Mouse (Mus musculus) hindbrain, embryonic 10.5 days (tissue): ENCODE measurements around the gene Clptm1l. TPM values are rescaled to one million over a fixed set of nuclear protein-coding genes. Genes with fewer than 3 reads are reported as not detected.
A peak's percentile ranks its signal among the peaks of the same experiment; 100 is the strongest.

ENCODE experiments used
- DNase-seq: peaks from one replicate; pipeline ENCODE4 v3.0.0-alpha.2; 2017; ENCODE audit warnings: low spot score
- H3K27ac ChIP-seq: fragments of 300-500 bp; sonication (generic); 2 replicates; pipeline ENCODE4 v1.5.1; 2016; ENCODE audit warnings: mild to moderate bottlenecking, moderate library complexity
- H3K27me3 ChIP-seq: fragments of 300-500 bp; sonication (generic); 2 replicates; pipeline ENCODE4 v1.6.1; 2016; ENCODE audit warnings: mild to moderate bottlenecking; ENCODE audit not compliant: poor library complexity, insufficient read depth, severe bottlenecking
- H3K36me3 ChIP-seq: fragments of 300-500 bp; sonication (generic); 2 replicates; pipeline ENCODE4 v1.6.1; 2016; ENCODE audit warnings: mild to moderate bottlenecking, moderate library complexity
- H3K4me1 ChIP-seq: fragments of 300-500 bp; sonication (generic); replicated peaks from 2 replicates; pipeline ENCODE4 v1.6.1; 2016; ENCODE audit warnings: mild to moderate bottlenecking
- H3K4me3 ChIP-seq: fragments of 300-500 bp; sonication (generic); 2 replicates; pipeline ENCODE4 v1.5.1; 2016; ENCODE audit warnings: mild to moderate bottlenecking, moderate library complexity
- H3K9me3 ChIP-seq: fragments of 300-500 bp; sonication (generic); 2 replicates; pipeline ENCODE4 v1.6.1; 2016; ENCODE audit warnings: mild to moderate bottlenecking, moderate library complexity
- WGBS: fragments of 180-500 bp; shearing (Covaris S2); methylation state at CpG from one replicate; pipeline ENCODE4 v1.1.7; 2016; 5-methylcytosine and 5-hydroxymethylcytosine counted together
- polyA plus RNA-seq: library from polyadenylated mRNA; unstranded; fragments of >200 nt; fragmentation: Nextera tagmentation; extraction: Ambion mirVana; gene quantifications from 2 replicates; pipeline ENCODE4 v1.2.1, GENCODE M21; 2016

Clptm1l gene
- polyA plus RNA-seq: 106 and 107 TPM in 2 replicates

DNA sequence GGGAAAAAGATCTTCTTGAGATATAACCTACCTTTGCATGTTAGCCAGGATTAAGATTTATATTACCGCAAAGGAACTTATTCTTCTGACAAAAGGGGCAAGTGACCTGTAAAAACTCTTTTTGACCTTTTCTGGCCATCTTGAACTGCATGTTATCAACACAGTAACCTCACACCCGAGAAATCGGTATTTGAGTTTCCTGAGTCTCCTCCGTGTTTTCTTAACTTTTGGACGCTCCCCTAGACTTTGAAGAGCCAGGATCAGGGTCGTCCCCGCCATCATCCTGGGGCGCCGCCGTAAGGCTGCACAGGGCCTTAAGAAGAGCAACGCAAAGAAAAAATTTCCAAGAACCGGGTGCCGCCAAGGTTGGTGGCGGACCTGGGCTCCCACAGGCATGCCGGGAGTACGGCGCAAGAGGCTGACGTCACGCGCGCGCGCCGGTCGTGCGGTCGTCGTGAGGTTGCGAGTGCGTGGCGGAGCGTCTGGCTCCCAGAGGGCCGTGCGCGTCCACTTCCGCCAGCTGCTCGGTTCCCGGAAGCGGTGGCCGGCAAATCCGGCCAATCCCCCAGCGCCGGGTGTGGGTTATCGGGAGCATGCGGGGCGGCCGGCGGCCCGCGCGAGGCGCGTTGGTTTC, at the start of gene Clptm1l:
Gene Clptm1l (plus strand): TSS at position 485 of the 634 bp plus-strand sequence.
- no peaks in the 10 kb centered on the region for H3K27me3 ChIP-seq
- peak; percentile 95 for DNase-seq
- peak within 1 kb of the TSS; percentile 89 for H3K27ac ChIP-seq
- H3K36me3 ChIP-seq: peaks cover 27% of the 10 kb centered on the region
- peaks cover 19% of the 10 kb centered on the region for H3K4me1 ChIP-seq
- no peaks in the 10 kb centered on the region for H3K9me3 ChIP-seq
- H3K4me3 ChIP-seq: peak within 1 kb of the TSS; percentile 72
- under 1% methylated on average over 53 of the region's 53 CpGs for WGBS

DNA sequence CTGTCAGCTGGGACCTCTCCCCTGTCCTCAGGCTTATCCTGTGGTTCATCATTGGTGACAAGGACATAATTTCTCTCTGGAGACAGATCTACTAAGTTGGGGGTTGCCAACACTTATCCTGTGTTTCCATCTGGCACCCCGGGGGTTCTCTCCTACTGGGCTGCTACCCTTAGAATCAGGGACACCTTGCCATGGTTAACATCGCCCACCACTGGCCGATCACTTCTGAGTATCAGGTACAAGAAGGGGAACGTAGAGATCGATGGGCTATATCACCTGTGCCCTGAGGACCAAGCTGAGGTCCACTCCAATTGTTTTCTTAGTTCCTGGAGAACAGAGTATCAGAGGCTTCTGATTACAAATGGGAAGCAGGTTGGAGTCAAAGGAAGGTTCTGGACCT, 39.6 kb upstream of the Clptm1l start:
- no peaks in the 10 kb centered on the region for H3K9me3 ChIP-seq
- H3K36me3 ChIP-seq: no peaks in the 10 kb centered on the region
- H3K4me3 ChIP-seq: no peak overlapping the region
- H3K4me1 ChIP-seq: no peaks in the 10 kb centered on the region
- no peaks in the 10 kb centered on the region for H3K27me3 ChIP-seq
- DNase-seq: no peak
- 86% methylated on average over 5 of the region's 5 CpGs for WGBS
- no peak overlapping the region for H3K27ac ChIP-seq

DNA sequence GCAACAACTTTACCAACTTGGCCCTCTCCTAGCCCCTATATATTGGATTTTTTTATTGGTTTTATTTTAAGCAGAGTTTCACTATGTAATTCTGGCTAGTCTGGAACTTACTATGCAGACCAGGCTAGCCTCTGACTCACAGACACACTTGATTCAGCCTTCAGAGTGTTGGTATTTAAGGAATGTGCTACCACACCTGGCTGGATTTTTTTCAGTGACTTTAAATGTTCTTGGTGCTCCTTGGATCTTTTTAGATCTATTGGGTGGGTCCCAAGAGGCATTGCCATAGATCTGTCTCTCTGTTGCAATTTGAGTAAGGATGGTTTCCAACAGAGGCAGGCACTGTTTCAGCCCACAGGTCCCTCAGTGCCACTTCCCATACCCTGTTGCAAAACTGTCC, 28.8 kb upstream of the Clptm1l start:
- no peaks in the 10 kb centered on the region for H3K36me3 ChIP-seq
- H3K4me1 ChIP-seq: no peaks in the 10 kb centered on the region
- no peak overlapping the region for H3K27ac ChIP-seq
- DNase-seq: no peak
- H3K27me3 ChIP-seq: no peaks in the 10 kb centered on the region
- H3K9me3 ChIP-seq: no peaks in the 10 kb centered on the region
- no peak overlapping the region for H3K4me3 ChIP-seq

DNA sequence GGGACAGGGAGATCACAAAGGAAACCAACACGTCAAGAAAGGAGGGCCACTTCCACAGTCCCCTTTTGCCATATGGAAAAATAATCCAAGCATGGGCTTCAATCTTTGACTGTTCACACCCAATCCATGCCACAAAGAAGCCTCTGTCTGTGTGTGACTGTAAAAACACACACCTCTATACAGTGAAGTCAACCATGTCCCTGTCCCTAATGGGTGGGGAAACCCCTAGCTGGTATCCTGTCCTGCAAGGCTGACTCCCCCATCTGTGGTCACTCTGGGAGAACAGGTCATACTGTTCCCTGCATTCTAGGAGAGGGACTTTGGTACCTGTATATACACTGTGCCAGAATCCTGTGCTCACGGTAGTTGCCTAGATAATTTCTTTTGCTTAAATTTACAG, 26.5 kb upstream of the Clptm1l start:
- H3K36me3 ChIP-seq: no peaks in the 10 kb centered on the region
- no peak for DNase-seq
- H3K27me3 ChIP-seq: no peaks in the 10 kb centered on the region
- 79% methylated on average over 2 of the region's 2 CpGs for WGBS
- H3K27ac ChIP-seq: no peak overlapping the region
- no peak overlapping the region for H3K4me3 ChIP-seq
- no peaks in the 10 kb centered on the region for H3K4me1 ChIP-seq
- no peaks in the 10 kb centered on the region for H3K9me3 ChIP-seq

- no peaks in the 10 kb centered on the region for H3K4me1 ChIP-seq
- H3K27me3 ChIP-seq: no peaks in the 10 kb centered on the region
- H3K36me3 ChIP-seq: no peaks in the 10 kb centered on the region
- 88% methylated on average over 3 of the region's 3 CpGs for WGBS
- DNase-seq: no peak
- H3K9me3 ChIP-seq: no peaks in the 10 kb centered on the region
- no peak overlapping the region for H3K27ac ChIP-seq
- no peak overlapping the region for H3K4me3 ChIP-seq
These were observed 12.3 kb upstream of the Clptm1l start for GRCm38 (mm10) chr13:73591488-73591887.

- no peaks in the 10 kb centered on the region for H3K36me3 ChIP-seq
- H3K9me3 ChIP-seq: no peaks in the 10 kb centered on the region
- 46% methylated on average over 2 of the region's 2 CpGs for WGBS
- no peak overlapping the region for H3K4me3 ChIP-seq
- no peak for DNase-seq
- no peaks in the 10 kb centered on the region for H3K4me1 ChIP-seq
- no peaks in the 10 kb centered on the region for H3K27me3 ChIP-seq
- H3K27ac ChIP-seq: no peak overlapping the region
These were observed 11.3 kb upstream of the Clptm1l start for GRCm38 (mm10) chr13:73592546-73592945.

DNA sequence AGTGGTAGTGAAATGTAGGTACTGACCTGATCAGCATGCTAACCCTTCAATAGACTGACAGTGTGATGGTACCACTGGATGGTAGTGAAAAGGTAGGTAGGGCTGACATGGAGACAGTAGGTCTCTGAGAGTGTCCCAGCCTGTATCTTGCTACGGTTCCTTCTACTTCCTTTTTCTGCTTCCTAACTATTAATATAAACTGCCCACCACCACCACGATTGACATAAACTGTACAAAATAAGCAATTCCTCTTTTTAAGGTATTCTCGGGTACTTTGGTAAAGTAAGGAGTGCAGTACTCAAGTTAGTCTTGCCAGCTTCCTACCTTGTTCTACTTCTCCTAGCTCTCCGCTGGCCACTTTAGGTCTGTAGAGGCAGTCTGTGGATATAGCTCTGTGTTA, 7.5 kb upstream of the Clptm1l start:
- no peak for DNase-seq
- H3K4me1 ChIP-seq: no peaks in the 10 kb centered on the region
- H3K4me3 ChIP-seq: no peak overlapping the region
- H3K27ac ChIP-seq: no peak overlapping the region
- H3K27me3 ChIP-seq: no peaks in the 10 kb centered on the region
- no peaks in the 10 kb centered on the region for H3K36me3 ChIP-seq
- 82% methylated on average over 4 of the region's 4 CpGs for WGBS
- no peaks in the 10 kb centered on the region for H3K9me3 ChIP-seq

GRCm38 (mm10) chr13:73600217-73600616, 3.6 kb upstream of the Clptm1l start:
- WGBS: 83% methylated on average over 4 of the region's 4 CpGs

GRCm38 (mm10) chr13:73603046-73603445, 760 bp upstream of the Clptm1l start:
- Histone ChIP-seq H3K27me3 (no peaks in the 10 kb centered on the region), H3K4me1 (peaks cover 19% of the 10 kb centered on the region), H3K9me3 (no peaks in the 10 kb centered on the region), H3K4me3 (peak overlapping the region; percentile 72), H3K36me3 (peaks cover 21% of the 10 kb centered on the region), H3K27ac (peak overlapping the region; percentile 89)
- DNase-seq: no peak
- WGBS: 62% methylated on average over 4 of the region's 4 CpGs

More at GRCm38 (mm10) chr13:73600217-73600616, 3.6 kb upstream of the Clptm1l start:
- peaks cover 17% of the 10 kb centered on the region for H3K4me1 ChIP-seq
- H3K27me3 ChIP-seq: no peaks in the 10 kb centered on the region
- no peak overlapping the region for H3K27ac ChIP-seq
- no peak overlapping the region for H3K4me3 ChIP-seq
- H3K9me3 ChIP-seq: no peaks in the 10 kb centered on the region
- H3K36me3 ChIP-seq: no peaks in the 10 kb centered on the region
- no peak for DNase-seq

DNA sequence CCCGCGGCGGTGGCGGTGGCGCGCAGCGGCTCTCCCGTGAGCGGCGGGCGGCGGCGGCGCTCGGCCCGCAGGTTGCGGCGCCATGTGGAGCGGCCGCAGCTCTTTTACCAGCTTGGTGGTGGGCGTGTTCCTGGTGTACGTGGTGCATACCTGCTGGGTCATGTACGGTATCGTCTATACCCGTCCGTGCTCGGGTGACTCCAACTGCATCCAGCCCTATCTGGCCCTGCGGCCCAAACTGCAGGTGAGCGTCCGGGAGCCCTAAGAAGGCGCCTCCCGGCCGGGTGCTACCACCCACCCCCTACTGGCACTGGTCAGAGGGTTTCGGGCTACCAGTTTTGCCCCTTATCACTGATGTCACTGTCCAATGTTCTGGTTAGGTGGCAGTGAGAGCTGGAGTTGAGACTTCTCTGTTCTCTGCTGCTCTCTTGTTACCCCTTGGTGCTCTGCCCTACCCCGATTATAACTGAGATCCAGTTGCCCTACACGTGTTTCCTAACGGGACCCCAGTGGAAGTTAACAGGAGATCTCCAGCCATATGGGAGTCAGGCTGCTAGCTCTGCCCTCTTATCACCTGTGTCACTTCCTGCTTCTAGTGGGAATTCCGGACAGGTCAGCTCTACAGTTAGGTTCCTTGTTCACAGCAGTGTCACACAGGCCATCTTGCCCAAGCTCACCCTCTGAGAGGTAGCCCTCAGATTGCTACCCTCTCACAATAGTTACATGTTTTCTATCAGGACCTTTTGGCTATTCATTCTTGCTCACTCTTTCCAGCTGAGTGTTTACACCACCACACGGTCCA, 551 bp downstream of the Clptm1l start:
- H3K27me3 ChIP-seq: no peaks in the 10 kb centered on the region
- 5% methylated on average over 39 of the region's 39 CpGs for WGBS
- peak overlapping the region; percentile 89 for H3K27ac ChIP-seq
- peaks cover 19% of the 10 kb centered on the region for H3K4me1 ChIP-seq
- peaks cover 34% of the 10 kb centered on the region for H3K36me3 ChIP-seq
- no peak for DNase-seq
- no peaks in the 10 kb centered on the region for H3K9me3 ChIP-seq
- peak overlapping the region; percentile 72 for H3K4me3 ChIP-seq

GRCm38 (mm10) chr13:73618406-73618805, 14.6 kb downstream of the Clptm1l start:
- Histone ChIP-seq H3K36me3 (peaks cover 92% of the 10 kb centered on the region), H3K9me3 (no peaks in the 10 kb centered on the region), H3K27ac (no peak overlapping the region), H3K4me3 (no peak overlapping the region), H3K27me3 (no peaks in the 10 kb centered on the region), H3K4me1 (no peaks in the 10 kb centered on the region)
- DNase-seq: no peak
- WGBS: 91% methylated on average over 5 of the region's 5 CpGs

DNA sequence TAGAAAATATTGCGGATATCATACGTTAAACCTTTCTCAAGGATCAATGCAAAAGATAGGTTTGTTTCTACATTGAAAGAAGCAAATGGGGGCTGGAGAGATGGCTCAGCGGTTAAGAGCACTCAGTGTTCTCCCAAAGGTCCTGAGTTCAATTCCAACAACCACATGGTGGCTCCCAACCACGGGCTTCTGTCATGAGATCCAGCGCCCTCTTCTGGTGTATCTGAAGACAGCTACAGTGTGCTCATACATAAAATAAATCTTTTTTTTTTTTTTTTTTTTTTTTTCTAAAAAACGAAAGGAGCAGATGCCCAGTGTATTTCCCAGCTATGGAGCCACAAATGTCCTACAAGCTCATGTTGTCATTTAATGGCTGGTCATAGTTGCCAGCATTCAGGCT, 16.8 kb downstream of the Clptm1l start:
- H3K9me3 ChIP-seq: no peaks in the 10 kb centered on the region
- no peak overlapping the region for H3K27ac ChIP-seq
- 72% methylated on average over 6 of the region's 6 CpGs for WGBS
- peaks cover 70% of the 10 kb centered on the region for H3K36me3 ChIP-seq
- no peak overlapping the region for H3K4me3 ChIP-seq
- H3K4me1 ChIP-seq: no peaks in the 10 kb centered on the region
- H3K27me3 ChIP-seq: no peaks in the 10 kb centered on the region
- no peak for DNase-seq

- Histone ChIP-seq H3K4me1 (peaks cover 25% of the 10 kb centered on the region), H3K9me3 (no peaks in the 10 kb centered on the region), H3K36me3 (peaks cover 14% of the 10 kb centered on the region), H3K27ac (peak overlapping the region; percentile 87), H3K27me3 (no peaks in the 10 kb centered on the region; the same call in 1 of the 2 replicates), H3K4me3 (peak overlapping the region; percentile 72)
- 44% methylated on average over 6 of the region's 6 CpGs for WGBS
- no peak for DNase-seq
These were observed 22.6 kb downstream of the Clptm1l start for GRCm38 (mm10) chr13:73626410-73626744.
